Mouse (Mus musculus) neutrophil, adult 59 days (primary cell): ENCODE results near the gene Vmn1r40. TPM values are rescaled to one million over a fixed set of nuclear protein-coding genes. Genes with fewer than 3 reads are reported as not detected.

ENCODE experiments used
- total RNA-seq, 2 experiments: library from RNA; stranded (reverse); gene quantifications; 1 replicate in 1 of 2; 2 replicates in 1 of 2; pipeline ENCODE4 v1.2.4; 2023

Gene Vmn1r40
- total RNA-seq = not detected

GRCm38 (mm10) chr6:89707240-89707639, at the start of gene Vmn1r40:
Vmn1r40 (plus strand) TSS chr6:89707540.

GRCm38 (mm10) chr6:89740466-89740865, 33.1 kb downstream of the Vmn1r40 start, which contains the start of gene Vmn1r41:
Vmn1r41 (plus strand) TSS chr6:89740766.

Other genes starting within 250 kb of the Vmn1r40 start
- gene Chchd6, start 111.9 kb upstream of the Vmn1r40 start, total RNA-seq = 1 to 10 TPM; 3.8 to 4.9 TPM
- gene Txnrd3, start 63.6 kb upstream of the Vmn1r40 start, total RNA-seq = under 1 TPM; 0.73 to 0.87 TPM
- not detected for gene Vmn1r41, start 33.2 kb downstream of the Vmn1r40 start, total RNA-seq
- not detected for gene Vmn1r42, start 168.9 kb downstream of the Vmn1r40 start, total RNA-seq
- not detected for gene Vmn1r43, start 168.9 kb downstream of the Vmn1r40 start, total RNA-seq
- gene Vmn1r44, start 176.1 kb downstream of the Vmn1r40 start, total RNA-seq = not detected
- not detected for gene Vmn1r45, start 233.1 kb downstream of the Vmn1r40 start, total RNA-seq